Mouse (Mus musculus) layer of hippocampus, adult 2 months (tissue): ENCODE results near the gene Arid3b. TPM values are rescaled to one million over a fixed set of nuclear protein-coding genes. Genes with fewer than 3 reads are reported as not detected.
A peak's percentile ranks its signal among the peaks of the same experiment; 100 is the strongest.

Experiments
- DNase-seq, 2 experiments: peaks; one replicate each; pipeline ENCODE4 v3.0.0; 2022; ENCODE audit warnings: low spot score in 2 of 2
- H3K27ac ChIP-seq: fragments of 200-600 bp; 2 replicates; pipeline ENCODE4 v1.8.1; 2022
- H3K4me3 ChIP-seq: fragments of 200-600 bp; 2 replicates; pipeline ENCODE4 v1.8.1; 2022; ENCODE audit warnings: mild to moderate bottlenecking
- CTCF ChIP-seq: fragments of 200-600 bp; conservative IDR thresholded peaks from 2 replicates; pipeline ENCODE4 v1.8.1; 2022; ENCODE audit warnings: antibody characterized with exemption, mild to moderate bottlenecking, moderate library complexity
- total RNA-seq, 2 experiments: library from RNA; stranded (reverse); gene quantifications; 2 replicates each; pipeline ENCODE4 v1.2.3; 2021

The Arid3b gene
- total RNA-seq, 2 experiments from 2014 or later = 8.1 to 9.2 TPM

DNA sequence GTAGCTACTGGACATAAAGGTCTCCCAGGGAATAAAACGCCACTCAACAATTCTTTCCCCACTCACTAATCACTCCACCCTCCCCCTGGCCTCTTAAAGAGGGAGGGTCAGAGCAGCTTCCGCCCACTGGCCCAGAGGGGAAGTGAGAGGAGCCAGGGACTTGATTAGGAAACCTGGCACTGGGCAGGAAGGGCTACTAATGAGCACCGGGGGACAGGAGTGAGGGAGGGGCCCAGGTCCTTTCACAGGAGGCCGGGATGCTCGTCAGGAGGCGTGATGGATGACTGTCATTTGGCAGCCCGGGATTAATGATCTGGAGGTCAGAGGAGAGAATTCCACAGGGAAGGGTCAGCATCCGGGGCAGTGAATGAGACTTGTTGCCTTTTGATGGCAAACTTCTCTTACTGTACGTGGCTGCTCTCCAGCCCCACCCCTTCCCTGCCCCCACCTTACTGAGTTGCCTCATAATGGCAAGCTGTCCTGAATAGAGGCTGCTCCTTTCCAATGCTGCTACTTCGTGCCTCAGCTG is 37.8 kb downstream of the Arid3b start:
- Histone ChIP-seq H3K4me3 (no peak overlapping the region), H3K27ac (no peak overlapping the region)
- TF ChIP-seq CTCF = no peak
- DNase-seq = no peak

DNA sequence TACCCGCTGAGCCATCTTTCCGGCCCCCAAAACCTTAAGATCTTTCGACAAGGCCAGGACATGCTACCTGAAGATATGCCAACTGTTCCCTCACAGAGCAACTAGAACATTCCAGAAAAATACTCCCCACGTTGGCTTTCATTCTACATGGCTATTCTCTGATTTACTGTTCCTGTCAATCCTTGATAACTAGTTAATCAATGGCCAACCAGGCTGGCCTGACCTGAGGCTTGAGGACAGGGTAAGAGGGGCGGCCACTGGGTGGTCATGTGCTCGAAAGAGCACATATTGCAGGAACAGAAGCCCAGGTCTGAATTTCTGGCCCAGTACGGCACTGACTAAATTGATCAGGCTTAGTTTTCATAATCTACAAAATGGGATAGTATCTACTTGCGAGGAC is 39.1 kb downstream of the Arid3b start:
- no peak for TF ChIP-seq CTCF
- no peak for DNase-seq

DNA sequence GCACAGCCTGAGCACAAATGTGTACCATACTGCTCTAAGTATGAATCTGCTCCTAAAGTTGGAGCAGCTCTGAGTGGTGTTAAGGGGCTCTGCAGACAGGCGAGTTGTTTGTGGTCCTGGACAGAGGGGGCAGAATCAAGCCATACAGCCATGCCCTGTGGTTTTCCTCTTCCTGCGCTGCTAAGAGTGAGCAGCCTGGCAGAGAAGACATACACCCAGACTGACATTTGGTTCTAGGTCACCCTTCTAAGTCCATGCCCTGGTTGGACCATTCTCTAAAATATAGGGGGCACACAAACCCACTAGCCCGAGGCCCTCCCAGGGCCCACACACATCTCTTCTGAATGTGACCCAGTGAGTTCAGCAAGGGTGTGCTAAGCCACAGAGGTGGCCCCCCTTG is 46.9 kb downstream of the Arid3b start:
- no peak overlapping the region for H3K27ac ChIP-seq
- no peak for DNase-seq
- no peak for TF ChIP-seq CTCF

More for the DNA sequence above, 39.1 kb downstream of the Arid3b start:
- H3K4me3 ChIP-seq = no peak overlapping the region
- H3K27ac ChIP-seq = no peak overlapping the region

DNA sequence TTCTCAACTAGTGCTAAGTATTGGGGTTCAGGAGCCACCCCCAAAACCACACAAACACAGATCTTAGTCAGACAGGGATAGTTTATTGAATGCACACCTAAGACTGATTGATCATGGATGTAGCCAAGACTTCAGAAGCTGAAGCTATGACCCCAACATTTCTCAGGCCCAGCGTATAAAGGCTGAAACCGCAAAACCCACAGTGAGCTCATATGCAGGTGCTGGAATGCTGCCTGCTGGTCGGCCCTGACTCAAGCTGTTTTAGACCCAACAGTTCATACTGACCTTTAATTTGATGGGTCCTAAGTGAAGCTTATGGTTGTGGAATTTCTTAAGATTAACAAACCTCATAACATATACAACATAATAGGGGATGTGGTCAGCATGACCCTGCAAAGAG is 53.9 kb downstream of the Arid3b start:
- DNase-seq = no peak

More for the DNA sequence above, 46.9 kb downstream of the Arid3b start:
- no peak overlapping the region for H3K4me3 ChIP-seq

DNA sequence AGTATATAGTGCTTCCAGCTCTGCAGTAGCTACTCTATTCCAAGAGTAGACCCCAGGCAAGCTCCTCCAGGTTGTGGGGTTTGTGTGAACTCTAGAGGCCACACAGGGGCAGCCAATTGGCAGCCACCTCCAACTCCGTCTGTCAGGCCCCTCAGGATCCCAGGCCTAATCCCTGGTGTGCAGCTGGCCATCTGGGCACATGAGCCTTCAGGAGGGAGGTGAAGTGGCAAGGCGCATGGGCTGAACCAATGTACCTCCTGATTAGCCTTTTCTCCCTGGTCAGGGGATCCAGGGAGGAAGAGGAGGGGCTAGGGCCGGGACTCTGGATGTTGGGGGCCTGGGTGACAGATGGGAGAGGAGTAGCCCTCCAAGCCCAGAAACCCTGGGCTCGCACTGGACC is 60.9 kb downstream of the Arid3b start:
- no peak for DNase-seq
- no peak overlapping the region for H3K27ac ChIP-seq
- TF ChIP-seq CTCF = no peak
- no peak overlapping the region for H3K4me3 ChIP-seq

More for the DNA sequence above, 53.9 kb downstream of the Arid3b start:
- no peak overlapping the region for H3K4me3 ChIP-seq
- no peak for TF ChIP-seq CTCF
- no peak overlapping the region for H3K27ac ChIP-seq

DNA sequence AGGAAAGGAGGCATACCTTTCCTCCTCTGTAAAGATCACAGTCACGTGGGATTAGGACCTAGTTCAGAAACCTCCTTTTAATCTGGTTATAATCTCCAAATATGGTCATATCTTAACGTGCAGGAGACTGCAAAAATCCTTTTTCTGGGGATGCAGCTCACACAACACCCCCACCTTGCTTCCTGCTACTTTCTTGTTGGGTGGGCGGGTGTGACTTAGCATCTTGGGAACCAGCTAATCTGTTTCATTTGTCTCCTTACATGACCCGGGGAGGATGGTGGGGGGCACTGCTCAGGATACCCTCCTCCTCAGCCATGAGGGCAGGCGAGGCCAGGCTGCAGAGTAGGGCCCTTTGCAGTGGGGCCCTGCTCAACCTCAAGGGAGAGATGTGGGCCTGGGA is 61.6 kb downstream of the Arid3b start:
- TF ChIP-seq CTCF = no peak
- H3K27ac ChIP-seq = no peak overlapping the region
- DNase-seq = no peak
- H3K4me3 ChIP-seq = no peak overlapping the region

DNA sequence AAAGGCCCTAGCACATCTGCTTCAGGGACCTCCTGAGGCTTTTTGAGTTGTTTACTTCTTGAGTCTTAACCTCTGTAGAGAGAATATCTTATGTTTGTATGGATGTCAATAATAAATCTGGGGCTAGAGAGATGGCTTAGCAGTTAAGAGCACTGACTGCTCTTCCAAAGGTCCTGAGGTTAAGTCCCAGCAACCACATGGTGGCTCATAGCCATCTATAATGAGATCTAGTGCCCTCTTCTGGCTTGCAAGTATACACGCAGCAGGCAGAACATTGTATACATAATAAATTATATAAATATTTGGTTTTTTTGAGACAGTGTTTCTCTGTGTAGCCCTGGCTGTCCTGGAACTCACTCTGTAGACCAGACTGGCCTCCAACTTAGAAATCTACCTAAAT is 62.4 kb downstream of the Arid3b start:
- TF ChIP-seq CTCF = peak; percentile 73
- Histone ChIP-seq H3K4me3 (no peak overlapping the region), H3K27ac (no peak overlapping the region)
- no peak for DNase-seq

DNA sequence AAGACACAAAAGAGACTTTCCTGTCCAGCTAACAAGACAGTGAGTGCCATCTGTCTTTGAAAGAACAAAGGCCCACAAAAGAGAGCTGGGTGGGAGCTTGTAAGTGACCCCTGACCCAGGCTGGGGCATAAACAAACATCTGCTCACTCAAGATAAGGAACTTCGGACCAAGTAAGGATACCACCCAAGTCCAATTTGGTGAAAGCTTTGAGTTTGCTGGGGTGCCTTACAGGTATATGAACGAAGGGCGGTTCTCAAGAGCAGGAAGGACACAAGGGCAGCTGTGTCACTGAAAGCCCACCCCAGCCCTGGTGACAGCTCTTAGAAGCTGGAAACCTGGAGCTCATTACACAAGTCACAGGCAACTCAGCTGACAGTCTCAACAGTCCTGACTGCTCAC is 62.8 kb downstream of the Arid3b start:
- no peak overlapping the region for H3K27ac ChIP-seq
- no peak for DNase-seq
- H3K4me3 ChIP-seq = no peak overlapping the region
- TF ChIP-seq CTCF = no peak

DNA sequence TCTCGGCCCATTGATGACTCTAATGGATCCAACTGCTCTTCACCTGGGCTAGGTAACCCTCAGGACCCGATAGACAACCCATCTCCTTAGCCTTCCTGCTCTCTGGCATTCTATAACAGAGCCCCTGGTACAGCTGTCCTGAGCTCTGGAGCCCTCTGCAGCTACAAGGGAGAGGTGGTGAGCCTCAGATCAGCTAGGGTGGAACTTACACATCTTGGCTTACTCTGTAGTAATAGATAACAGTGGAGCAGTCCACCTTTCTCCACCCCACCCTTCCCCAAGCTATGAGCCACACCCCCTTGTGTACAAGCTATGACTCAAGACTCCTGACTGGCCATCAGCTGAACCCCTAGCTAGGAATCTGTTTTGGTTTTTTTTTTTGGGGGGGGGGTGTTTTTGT is 65.8 kb downstream of the Arid3b start:
- DNase-seq = no peak
- Histone ChIP-seq H3K27ac (no peak overlapping the region), H3K4me3 (no peak overlapping the region)
- no peak for TF ChIP-seq CTCF

DNA sequence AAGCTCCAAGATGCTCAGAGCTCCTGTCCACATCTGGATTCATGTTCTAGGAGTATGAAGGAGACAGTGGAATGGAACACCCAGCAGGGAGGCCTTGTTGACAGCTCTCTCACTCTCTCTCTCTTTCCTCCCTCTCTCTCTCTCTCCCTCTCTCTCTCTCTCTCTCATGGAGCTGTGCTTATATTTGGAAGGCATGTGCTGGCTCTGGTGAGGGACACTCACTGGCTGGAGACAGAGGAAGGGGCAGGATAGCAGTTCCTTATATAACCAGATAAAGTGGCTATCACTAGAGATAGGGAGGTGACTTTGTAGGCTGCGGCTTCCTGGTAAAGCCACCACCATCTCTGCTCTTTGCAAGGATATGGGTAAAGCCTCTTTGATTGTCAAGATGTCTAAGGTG is 66.4 kb downstream of the Arid3b start:
- no peak for DNase-seq
- no peak overlapping the region for H3K4me3 ChIP-seq
- H3K27ac ChIP-seq = no peak overlapping the region
- no peak for TF ChIP-seq CTCF

DNA sequence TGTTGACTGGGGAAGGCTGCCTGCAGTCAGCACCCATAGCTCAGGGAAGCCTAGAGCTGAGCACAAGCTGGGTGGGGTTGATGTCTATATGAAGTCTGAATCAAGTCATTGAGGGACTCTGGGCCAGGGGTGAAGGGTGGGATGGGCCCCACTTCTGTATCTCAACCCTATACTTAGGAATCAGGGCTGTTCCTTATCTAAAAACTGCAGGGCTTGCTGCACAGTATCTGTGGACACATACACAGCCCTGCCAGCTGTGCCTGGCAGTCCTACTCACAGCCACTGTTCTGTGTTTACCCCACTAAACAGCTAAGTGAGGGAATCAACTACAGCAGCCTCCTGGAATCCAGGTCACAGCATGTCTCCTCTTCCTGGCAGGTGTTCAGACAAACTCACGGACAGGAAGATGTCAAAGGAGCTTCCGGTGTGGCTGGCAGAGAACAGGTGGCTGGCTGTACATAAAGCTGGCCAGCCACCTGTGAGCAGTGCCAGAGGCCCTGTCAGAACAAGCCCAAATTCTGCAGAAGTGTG is 67.0 kb downstream of the Arid3b start:
- H3K4me3 ChIP-seq = no peak overlapping the region
- no peak for TF ChIP-seq CTCF
- H3K27ac ChIP-seq = no peak overlapping the region
- no peak for DNase-seq

DNA sequence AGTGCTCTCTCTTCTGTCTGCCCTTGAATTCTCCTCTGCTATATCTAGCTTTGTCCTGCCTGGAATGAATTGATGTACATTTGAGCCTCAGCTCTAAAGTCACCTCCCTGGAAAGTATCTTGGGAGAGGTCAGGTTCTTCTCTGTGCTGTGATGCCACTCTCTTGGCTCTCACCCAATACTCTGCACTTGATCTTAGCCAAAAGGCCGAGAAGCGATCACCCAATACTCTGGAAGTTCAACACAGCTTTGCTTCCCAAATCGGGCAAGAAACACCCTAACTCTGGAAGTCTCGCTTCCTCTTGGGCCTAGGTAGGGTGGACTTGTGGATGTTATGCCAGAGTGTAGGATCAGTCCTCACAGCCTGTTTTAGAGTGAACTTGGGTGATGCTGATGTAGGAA is 69.4 kb downstream of the Arid3b start:
- H3K27ac ChIP-seq = no peak overlapping the region
- no peak for TF ChIP-seq CTCF
- DNase-seq = no peak
- no peak overlapping the region for H3K4me3 ChIP-seq

DNA sequence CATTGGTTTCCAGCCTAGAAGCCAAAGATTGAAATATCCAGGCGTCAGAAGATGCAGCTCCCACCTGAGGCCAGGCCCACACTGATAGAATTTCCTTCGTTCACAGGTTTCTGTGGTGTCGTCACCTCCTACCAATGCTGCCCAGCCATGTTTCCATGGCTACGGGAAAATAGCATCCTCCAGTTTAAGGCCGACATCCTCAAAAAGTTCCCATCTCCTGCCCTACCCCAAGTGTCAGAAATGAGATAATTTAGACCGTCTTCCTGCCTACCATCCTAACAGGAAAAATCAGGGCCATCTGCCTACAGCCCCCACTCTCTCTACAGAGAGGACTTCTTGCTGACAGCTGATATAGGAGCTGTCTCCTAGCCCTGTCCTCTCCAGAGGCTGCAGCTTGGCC is 70.2 kb downstream of the Arid3b start:
- peak overlapping the region; percentile 100 for H3K27ac ChIP-seq
- no peak for DNase-seq
- TF ChIP-seq CTCF = no peak

More for the DNA sequence above, 70.2 kb downstream of the Arid3b start:
- H3K4me3 ChIP-seq = peak overlapping the region; percentile 81
